Mouse (Mus musculus) urinary bladder, adult 18-20 months (tissue): ENCODE data around the gene Kif27.

Experiments used
- DNase-seq, 2 experiments: peaks; one replicate each; pipeline ENCODE4 v3.0.0; 2022; ENCODE audit warnings: low spot score in 2 of 2, mixed read lengths in 2 of 2

Kif27 gene

GRCm38 (mm10) chr13:58276256-58276655 is 82.7 kb downstream of the Kif27 start:
- no peak for DNase-seq

GRCm38 (mm10) chr13:58275599-58275998 is 83.3 kb downstream of the Kif27 start, which contains the start of gene Gkap1:
Gene Gkap1, minus strand, starts transcription at chr13:58275699.
- no peak for DNase-seq

GRCm38 (mm10) chr13:58275076-58275475 is 83.8 kb downstream of the Kif27 start:
- DNase-seq, result no peak

- DNase-seq, result peak; percentile 53 to 70
Observed at GRCm38 (mm10) chr13:58274259-58274991, 84.5 kb downstream of the Kif27 start.

DNA sequence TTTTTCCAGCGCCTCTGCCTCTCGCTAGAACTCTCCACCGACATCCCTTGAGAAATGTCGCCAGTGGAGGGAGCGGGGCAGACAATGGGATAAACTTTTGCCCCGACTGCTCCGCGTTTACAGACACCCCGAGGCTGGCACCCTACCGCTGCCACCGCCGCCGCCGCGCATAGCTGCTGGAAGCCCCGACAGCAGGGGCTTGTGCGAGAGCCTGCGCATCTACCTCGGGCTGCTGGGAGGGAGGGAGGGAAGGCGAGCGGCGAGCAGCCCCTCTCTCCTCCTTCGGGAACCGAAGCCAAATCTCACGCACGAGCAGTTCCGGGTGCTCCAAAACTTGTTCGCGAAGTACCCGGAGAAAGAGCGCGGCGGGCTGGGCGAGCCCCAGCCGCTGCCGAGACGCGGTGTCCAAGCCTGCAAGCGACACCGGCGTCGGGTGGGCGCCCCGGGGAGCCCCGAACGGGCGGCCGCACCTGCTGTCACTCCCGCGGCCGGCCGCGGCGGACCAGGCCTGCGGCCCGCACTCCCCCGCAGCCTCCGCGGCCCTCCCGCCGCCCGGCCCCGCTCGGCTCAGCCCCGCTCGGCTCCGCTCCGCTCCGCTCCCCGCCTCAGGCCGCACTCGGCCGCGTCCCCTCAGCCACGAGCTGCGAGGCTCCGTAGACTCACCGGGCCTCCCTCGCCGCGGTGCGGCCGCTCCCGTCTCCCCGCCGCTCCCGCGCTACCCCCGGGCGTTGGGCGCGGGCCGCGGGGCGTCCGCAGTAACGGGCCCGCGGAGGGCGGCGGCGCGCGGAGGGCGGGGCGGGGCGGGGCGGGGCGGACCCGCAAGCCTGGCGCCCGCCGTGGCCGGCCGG is 85.3 kb downstream of the Kif27 start:
- DNase-seq, result peak; percentile 3 to 43

GRCm38 (mm10) chr13:58266864-58267263 is 92.1 kb downstream of the Kif27 start:
- DNase-seq, result no peak

DNA sequence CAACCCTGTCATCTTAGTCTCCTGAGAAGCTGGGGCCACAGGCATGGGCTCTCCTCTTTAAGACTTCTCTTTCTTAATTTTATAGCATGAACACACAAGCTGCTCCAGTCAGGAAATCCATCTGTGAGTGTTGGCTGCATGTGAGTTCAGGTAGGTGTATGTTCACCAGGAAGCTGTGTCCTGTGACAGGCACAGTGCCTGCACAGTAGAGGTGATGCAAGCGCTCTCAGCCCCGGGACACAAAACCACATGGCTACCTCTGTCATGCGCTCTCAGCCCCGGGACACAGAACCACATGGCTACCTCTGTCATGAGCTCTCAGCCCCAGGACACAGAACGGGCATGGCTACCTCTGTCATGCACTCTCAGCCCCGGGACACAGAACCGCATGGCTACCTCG is 95.4 kb downstream of the Kif27 start:
- no peak for DNase-seq

DNA sequence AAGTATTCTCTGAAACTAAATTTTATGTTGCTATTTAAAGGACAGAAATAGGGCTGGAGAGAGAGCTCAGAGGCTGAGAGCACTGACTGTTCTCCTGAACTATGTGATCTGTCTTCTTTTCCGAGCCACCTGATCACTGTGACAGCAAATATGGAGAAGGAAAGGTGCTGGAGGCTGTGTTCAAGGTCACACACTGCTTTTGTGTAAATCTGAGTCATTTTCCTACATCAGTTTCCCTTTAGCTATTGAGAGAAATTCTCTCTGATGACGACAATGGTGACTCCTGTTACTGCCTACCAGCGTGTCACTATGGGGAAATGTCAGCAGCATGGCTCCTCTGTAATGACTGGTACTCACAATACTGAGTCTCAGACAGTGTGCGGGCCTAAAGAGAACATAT is 97.2 kb downstream of the Kif27 start:
- no peak for DNase-seq

DNA sequence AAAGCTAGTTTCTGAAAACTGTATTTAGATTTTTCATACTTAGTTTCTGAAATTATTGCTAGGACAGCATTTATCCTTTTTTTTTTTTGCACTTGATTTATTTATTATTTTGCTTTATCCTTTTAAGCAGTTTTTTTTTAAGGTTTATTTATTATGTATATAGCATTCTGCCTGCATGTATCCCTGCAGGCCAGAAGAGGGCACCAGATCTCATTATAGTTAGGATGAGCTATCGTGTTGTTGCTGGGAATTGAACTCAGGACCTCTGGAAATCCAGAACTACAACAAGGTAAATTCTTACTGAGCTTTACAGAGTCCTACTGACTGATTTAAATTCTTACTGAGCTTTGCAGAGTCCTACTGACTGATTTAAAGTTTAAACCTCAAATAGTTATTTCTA is 105.7 kb downstream of the Kif27 start:
- no peak for DNase-seq

DNA sequence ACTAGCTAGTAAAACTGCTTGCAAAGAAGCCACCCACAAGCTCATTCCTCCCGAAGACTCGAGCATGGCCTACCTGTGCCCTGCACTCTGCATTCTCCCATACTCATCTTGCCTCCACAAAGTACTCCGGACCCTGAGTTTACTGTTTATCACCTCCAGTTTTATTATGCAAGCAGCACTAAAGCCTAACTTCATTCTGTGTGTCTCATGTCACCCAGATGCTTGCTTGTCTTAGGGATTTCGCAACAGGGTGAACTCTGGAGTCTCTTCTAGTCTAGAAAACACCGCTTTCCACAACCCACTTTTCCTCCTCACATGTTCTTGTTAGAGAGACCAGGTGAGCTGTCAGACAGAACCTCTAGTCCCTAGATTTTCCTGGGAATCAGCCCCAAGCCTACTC is 110.0 kb downstream of the Kif27 start:
- DNase-seq, result no peak
